Mouse (Mus musculus): ENCODE results near the gene Tada3.

The Tada3 gene

GRCm38 (mm10) chr6:113385160-113385714, 7.6 kb upstream of the Tada3 start:
- no peak for DNase-seq

- peak; percentile 38 to 58 for DNase-seq
Measured at GRCm38 (mm10) chr6:113384351-113384927, 6.8 kb upstream of the Tada3 start.

- no peak for DNase-seq
Measured at GRCm38 (mm10) chr6:113380480-113380879, 2.8 kb upstream of the Tada3 start.

GRCm38 (mm10) chr6:113379246-113379645, 1.6 kb upstream of the Tada3 start:
- no peak for DNase-seq

GRCm38 (mm10) chr6:113377172-113377495, 549 bp downstream of the Tada3 start:
- no peak for DNase-seq

- DNase-seq = no peak
Measured at GRCm38 (mm10) chr6:113373491-113373890, 4.2 kb downstream of the Tada3 start.

- DNase-seq = no peak
Measured at GRCm38 (mm10) chr6:113370194-113370929, 7.3 kb downstream of the Tada3 start.

GRCm38 (mm10) chr6:113368577-113368976, 9.1 kb downstream of the Tada3 start:
- DNase-seq = no peak

GRCm38 (mm10) chr6:113368124-113368523, 9.6 kb downstream of the Tada3 start:
- DNase-seq = no peak

GRCm38 (mm10) chr6:113367574-113367973, 10.1 kb downstream of the Tada3 start:
- no peak for DNase-seq

GRCm38 (mm10) chr6:113366639-113367038, 11.0 kb downstream of the Tada3 start:
- no peak for DNase-seq

- no peak for DNase-seq
Measured at GRCm38 (mm10) chr6:113364518-113365135, 13.1 kb downstream of the Tada3 start.

- DNase-seq = no peak
Measured at GRCm38 (mm10) chr6:113362241-113362640, 15.4 kb downstream of the Tada3 start.

GRCm38 (mm10) chr6:113361476-113361875, 16.2 kb downstream of the Tada3 start:
- no peak for DNase-seq

GRCm38 (mm10) chr6:113353696-113354095, 24.0 kb downstream of the Tada3 start:
- no peak for DNase-seq

GRCm38 (mm10) chr6:113352820-113353219, 24.9 kb downstream of the Tada3 start:
- no peak for DNase-seq

GRCm38 (mm10) chr6:113351653-113352052, 26.0 kb downstream of the Tada3 start:
- no peak for DNase-seq

- no peak for DNase-seq
Measured at GRCm38 (mm10) chr6:113351161-113351560, 26.5 kb downstream of the Tada3 start.

GRCm38 (mm10) chr6:113350538-113350937, 27.1 kb downstream of the Tada3 start:
- DNase-seq = no peak

GRCm38 (mm10) chr6:113346897-113347296, 30.8 kb downstream of the Tada3 start:
- no peak for DNase-seq

- DNase-seq = peak; percentile 68 to 77
Measured at GRCm38 (mm10) chr6:113344321-113344720, 33.4 kb downstream of the Tada3 start.

- peak; percentile 65 to 76 for DNase-seq
Measured at GRCm38 (mm10) chr6:113343177-113344092, 34.2 kb downstream of the Tada3 start, which contains the start of gene Camk1. Gene Camk1 (minus strand): TSS chr6:113343984.

- no peak for DNase-seq
Measured at GRCm38 (mm10) chr6:113342297-113342696, 35.4 kb downstream of the Tada3 start.
